Mouse (Mus musculus) T-helper 2 cell (primary cell): ENCODE data around the gene Slc15a5.

Experiments used
- in situ Hi-C: fragments of 300-600 bp; cut with MboI, MseI; formaldehyde crosslinking; loops from one replicate; pipeline ENCODE4 v1.15.1; 2025; ENCODE audit warnings: high pct_unique_total_duplicates

Slc15a5 gene

GRCm38 (mm10) chr6:138055572-138055971 is 24.1 kb downstream of the Slc15a5 start:
- in situ Hi-C loops = loop anchor here (5.0 kb wide), 1 partner anchor 38 kb away; no protein-coding TSS in a partner anchor

GRCm38 (mm10) chr6:138054956-138055355 is 24.8 kb downstream of the Slc15a5 start:
- in situ Hi-C loops = loop anchor here (5.0 kb wide), 1 partner anchor 38 kb away; no protein-coding TSS in a partner anchor

GRCm38 (mm10) chr6:138054166-138054565 is 25.6 kb downstream of the Slc15a5 start:
- in situ Hi-C loops = no loop called here

DNA sequence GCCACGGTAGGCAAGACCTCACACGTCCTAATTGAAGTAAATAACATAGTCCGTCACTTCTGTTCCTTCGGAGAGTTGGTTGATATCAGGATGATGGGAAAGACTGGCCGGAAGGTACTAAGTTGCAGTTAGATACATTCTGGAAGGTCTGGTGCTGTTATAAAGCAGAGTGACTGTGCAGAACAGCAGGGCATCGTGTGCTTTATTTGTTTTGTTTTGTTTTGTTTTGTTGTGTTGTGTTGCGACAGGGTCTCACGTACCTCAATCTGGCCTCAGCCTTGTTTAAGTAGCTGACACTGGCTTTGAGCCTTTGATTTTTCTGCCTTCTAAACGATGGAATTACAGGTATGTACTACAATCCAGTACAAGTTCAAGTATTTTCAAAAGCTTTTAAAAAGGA is 26.0 kb downstream of the Slc15a5 start:
- in situ Hi-C loops = no loop called here

- in situ Hi-C loops = no loop called here
Observed at GRCm38 (mm10) chr6:138045364-138045763, 34.4 kb downstream of the Slc15a5 start.

- in situ Hi-C loops = no loop called here
Observed at GRCm38 (mm10) chr6:138042891-138043290, 36.8 kb downstream of the Slc15a5 start.

DNA sequence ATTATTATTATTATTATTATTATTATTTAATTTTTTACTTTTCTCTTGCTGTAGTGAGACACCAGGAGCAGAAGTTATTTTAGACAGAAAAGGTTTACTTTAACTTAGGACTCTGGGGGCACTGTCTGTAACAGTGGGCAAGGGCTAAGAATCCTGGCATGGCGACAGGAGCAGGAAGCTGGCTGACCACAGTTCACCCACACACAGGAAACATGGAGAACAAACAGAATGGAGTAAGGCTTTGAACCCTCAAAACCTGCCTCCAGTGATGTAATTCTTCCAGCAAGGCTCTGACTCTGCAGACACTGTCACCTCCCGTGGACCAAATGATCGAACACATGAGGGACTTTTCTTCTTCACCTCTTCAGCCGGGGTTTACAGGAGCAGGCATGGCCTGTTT is 37.9 kb downstream of the Slc15a5 start:
- in situ Hi-C loops = no loop called here

DNA sequence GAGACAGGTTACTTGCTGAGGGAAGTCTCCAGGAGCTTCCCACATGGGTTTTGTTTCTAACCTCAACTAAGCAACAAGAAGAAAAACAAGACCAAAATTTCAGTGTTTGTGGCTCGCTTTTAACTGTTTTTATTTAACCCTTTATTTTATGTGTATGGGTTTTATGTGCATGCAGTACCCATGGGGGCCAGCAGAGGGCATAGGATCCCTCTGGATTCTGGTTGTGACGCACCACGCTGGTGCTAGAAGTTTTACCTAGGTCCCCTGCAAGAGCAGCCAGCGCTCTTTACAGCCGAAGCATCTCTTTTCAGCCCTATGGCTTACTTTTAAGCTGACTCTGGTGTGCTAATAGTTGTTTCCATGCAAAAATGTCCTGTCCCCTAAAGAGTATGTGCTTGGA is 42.1 kb downstream of the Slc15a5 start:
- in situ Hi-C loops = no loop called here

GRCm38 (mm10) chr6:138036891-138037290 is 42.8 kb downstream of the Slc15a5 start:
- in situ Hi-C loops = no loop called here

- in situ Hi-C loops = loop anchor here (5.0 kb wide), 1 partner anchor 40 kb away; no protein-coding TSS in a partner anchor
Observed at GRCm38 (mm10) chr6:138016898-138017297, 62.8 kb downstream of the Slc15a5 start.

- in situ Hi-C loops = loop anchor here (5.0 kb wide), 1 partner anchor 42 kb away; no protein-coding TSS in a partner anchor
Observed at GRCm38 (mm10) chr6:138014976-138015674, 64.6 kb downstream of the Slc15a5 start.

GRCm38 (mm10) chr6:138011955-138012354 is 67.8 kb downstream of the Slc15a5 start:
- in situ Hi-C loops = no loop called here

GRCm38 (mm10) chr6:138007705-138008104 is 72.0 kb downstream of the Slc15a5 start:
- in situ Hi-C loops = no loop called here

DNA sequence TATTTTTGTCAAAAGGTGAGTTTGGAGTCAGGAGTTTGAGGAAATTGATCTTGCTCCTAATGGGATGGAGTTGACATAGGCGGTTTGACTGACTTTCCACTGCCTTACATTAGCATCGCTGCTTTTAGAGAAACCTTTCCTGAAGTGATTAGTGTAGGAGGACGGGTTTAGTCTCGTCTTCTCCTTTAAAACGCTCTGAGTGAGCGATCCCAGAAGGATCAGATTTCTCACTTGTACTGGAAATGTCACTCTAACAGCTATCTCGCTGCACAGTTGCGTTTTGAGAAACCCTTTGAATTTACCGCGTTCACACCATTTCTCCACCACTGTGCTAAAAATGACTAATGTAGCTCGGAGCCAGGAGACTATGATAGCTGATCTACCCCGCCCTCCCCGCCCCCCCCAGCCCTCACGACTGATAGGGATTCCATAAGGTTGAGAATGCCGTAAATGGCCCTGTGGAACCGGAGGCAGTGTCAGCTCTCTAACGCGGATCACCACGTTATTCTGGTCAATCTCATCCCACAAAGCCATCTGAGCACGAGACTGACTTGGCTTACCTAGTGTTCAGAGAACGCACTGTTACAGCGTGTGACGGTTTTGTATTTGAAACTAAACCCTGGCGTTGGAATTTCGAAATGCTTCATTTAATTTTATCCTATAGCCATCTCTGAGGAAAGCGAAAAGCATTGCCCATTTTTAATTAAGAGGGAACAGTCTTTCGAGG is 73.0 kb downstream of the Slc15a5 start:
- in situ Hi-C loops = no loop called here

- in situ Hi-C loops = no loop called here
Observed at GRCm38 (mm10) chr6:137989853-137990252, 89.9 kb downstream of the Slc15a5 start.

- in situ Hi-C loops = no loop called here
Observed at GRCm38 (mm10) chr6:137985169-137985568, 94.5 kb downstream of the Slc15a5 start.

DNA sequence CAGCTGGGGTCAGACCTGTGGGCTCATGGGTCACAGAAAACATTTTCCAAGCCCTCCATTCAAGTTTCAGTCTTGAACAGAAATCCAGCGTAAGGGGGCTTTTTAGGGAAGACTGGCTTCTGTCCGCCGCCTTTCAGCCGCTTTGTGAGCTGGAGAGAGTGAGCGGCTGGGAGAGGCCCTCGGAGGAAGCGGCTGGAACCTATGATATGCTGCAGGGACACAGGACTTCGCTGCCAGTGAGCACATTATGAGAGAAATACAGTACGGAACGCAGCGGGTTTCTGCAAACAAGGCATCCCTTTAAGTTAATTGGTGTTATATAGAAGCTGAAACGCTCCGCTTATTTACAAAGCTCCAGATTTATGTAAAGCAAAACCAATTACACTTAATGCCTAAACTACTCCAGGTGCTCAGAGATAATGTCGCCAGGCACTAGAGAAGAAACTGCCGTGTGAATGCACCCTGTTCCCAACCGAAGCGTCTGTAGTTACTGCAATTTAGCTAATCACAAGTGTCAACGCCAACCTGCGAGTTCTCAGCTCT is 97.5 kb downstream of the Slc15a5 start:
- in situ Hi-C loops = no loop called here

- in situ Hi-C loops = no loop called here
Observed at GRCm38 (mm10) chr6:137980905-137981696, 98.6 kb downstream of the Slc15a5 start.

DNA sequence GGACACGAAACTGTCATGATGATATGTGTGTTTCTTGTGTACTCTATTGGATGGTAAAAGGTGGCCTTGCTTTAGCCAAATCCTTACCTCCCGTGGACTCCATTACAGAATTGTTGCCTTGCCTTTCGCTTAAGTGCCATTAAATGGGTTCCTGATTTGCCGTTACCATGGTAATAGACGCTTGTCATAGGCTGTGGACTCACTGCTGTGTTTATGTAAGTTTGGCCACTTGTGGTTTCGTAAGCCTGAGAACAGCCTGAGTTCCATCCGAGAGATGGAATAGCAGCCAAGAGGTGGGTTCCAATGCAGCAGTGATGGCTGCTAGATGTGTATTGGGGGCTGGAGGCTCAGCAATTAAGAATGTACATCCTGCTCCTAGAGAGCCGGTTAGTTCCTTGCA is 99.3 kb downstream of the Slc15a5 start:
- in situ Hi-C loops = no loop called here

GRCm38 (mm10) chr6:137979802-137980201 is 99.9 kb downstream of the Slc15a5 start:
- in situ Hi-C loops = no loop called here

DNA sequence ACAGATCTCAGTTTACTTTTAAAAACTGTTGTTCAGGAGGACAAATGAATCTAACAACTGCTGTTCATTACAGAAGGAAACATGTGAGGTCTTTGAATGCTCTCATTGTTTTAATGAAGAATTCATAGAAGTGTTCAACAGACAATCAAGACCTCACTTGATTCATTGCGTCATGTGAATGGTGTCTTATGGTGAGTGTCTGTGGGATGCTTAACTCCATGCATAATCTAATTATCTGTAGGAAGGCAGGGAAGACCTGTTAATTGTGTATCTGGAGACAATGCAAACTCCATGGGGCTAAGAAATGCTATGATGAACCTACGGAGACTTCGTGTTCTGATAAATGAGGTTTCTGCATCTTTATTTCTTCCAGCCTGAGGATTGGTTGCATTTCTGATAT is 103.7 kb downstream of the Slc15a5 start:
- in situ Hi-C loops = no loop called here

GRCm38 (mm10) chr6:137963703-137964102 is 116.0 kb downstream of the Slc15a5 start:
- in situ Hi-C loops = no loop called here
